Mouse (Mus musculus) testis, postnatal 14 days (tissue): ENCODE measurements around the gene Ap1s3.

Source experiments
- DNase-seq: peaks from one replicate; pipeline ENCODE4 v3.0.0; 2021; ENCODE audit warnings: low spot score

Gene Ap1s3

DNA sequence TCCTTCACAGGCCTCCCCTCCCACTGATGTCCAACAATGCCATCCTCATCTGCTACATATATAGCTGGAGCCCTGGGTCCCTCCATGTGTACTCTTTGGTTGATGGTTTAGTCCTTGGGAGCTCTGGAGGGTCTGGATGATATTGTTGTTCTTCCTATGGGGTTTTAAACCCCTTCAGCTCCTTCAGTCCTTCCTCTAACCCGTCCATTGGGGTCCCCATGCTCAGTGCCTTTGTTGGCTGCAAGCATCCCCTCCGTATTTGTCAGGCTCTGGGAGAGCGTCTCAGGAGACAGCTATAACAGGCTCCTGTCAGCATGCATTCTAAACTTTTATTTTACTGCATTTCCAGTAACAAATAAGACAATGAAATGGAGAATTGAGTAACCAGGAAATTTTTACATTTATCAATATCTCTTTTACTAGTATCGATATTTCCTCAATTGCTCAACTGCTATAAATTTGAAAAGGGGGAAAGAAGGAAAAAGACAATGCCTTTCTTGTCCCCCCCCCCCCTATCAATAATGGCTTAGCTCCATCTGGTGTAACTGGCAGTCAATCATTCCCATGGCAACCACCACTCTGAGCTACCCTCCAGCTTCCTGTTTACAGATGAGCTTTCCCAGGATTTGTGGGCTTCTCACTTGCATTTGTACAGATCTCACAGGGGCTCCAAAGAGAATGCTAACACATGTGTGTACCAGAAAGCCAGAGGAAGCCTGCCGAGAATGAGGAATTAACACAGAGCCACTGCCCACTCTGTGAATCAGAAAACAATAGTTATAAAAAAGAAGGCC is 73.2 kb downstream of the Ap1s3 start:
- no peak for DNase-seq

DNA sequence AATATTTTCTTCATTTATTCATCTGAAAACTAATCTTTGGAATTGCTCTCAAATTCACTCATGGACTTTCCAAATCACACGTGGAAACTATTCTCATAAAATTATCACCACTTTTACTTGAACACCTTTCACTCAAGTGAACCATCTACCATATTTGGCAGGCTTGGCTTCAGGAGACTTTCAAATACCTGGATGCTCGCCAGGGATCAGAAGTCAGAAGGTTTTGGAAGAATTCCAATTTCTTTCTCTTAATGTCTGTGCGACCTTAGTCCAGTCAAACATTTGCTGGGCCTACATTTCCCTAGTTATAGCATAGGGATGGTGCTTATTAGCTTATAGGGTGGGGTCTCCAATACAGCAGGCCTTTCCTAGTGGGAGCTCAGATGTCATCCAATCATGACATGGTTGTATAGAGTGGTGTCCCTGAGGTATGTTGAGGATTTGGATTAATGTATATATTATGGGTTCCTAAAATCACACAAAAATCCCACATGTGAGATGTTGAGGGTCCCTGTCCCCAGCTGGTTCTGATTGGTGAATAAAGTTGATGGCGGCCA is 79.0 kb downstream of the Ap1s3 start:
- no peak for DNase-seq

DNA sequence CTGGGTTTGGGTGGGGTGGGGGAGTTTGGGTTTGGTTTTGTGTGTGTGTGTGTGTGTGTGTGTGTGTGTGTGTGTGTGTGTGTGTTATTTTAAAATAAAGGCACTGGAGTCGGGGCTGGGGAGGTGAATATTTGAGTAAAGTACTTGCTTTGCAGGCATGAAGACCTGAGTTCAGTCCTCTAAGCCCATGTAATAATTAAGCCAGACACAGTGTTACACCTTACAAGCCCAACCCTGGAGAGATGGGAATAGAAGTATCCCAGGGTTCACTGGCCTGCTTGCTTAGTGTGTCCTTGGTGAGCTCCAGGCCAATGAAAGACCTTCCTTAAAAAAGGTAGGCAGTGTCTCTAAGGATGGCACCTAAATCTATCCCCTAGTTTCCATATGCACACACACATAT is 80.7 kb downstream of the Ap1s3 start:
- DNase-seq, result no peak

DNA sequence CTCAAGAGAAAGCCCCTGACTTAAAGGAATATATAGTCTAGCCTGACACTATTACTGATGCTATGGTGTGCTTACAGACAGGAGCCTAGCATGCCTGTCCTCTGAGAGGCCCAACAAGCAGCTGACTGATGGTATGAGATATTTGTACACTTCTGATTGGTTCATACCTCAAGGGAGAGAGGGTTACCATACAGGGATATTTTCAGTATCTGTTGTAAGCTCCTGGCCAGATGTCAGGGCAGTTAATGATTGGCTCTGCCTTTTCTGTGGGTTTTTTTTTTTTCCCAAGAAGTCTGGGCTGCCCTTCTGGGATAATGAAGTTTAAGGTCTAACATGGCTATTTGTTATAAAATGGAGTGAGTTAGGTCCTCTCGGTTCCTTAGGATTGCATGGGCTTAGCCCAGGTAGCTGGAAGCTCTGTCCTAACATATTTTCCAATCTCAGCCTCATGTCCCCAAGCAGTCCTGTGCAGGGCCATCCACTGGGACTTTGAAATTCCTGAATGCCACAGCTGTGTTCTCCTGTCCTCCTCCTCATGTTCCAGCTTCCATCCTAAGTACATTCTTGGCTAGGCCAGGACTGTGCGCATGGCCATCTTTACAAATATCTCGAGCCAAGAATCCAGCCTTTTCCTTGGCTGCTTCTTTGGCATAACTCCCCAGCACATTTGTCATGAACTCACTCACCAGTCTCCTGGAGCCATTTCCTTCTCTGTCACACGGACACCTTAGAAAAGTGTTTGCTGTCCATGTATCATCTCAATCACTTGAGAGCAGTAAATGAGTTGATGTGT is 81.6 kb downstream of the Ap1s3 start:
- no peak for DNase-seq

DNA sequence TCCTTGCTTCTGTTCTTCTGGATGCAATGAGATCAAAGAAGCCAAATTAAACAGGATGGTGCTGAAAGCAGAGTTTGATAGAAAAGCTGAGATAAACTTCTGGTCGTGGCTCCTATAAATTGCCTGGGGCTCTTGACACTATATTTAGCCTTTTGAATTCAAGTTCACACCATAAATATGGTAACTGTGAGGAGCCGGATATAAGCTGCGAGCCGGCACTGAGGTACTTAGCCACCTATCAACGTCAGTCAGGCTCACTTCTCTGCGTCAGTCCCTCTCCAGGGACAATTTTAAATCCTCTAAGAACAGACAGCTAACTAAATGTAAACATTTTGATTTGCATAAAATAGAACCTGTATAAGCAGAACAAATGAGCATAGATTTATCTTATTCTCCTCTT is 82.3 kb downstream of the Ap1s3 start:
- DNase-seq, result no peak

DNA sequence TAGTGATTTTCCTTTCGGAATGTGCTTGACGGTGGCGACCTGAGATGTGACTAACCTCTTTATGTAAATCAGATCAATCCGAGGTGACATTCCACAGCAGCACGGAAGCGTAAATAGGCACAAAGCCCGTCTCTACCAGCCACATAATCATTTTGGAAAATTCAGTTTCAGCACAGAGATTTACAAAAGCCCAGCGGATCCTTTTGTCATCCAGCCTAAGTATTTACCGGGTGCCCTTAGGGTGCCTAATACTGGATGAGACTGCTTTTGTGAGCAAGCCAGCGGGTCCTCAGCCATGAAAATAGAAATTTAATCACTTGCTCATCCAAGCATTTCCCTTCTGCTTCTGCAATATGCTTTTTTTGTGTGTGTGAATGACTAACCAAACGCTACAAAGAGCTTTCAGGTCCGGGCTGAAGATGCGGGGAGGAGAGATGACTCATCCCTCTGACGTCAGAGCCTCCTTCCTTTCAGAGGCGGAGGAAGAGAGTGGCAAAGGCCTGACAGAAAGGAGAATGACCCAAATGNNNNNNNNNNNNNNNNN is 90.6 kb downstream of the Ap1s3 start:
- peak; percentile 17 for DNase-seq

DNA sequence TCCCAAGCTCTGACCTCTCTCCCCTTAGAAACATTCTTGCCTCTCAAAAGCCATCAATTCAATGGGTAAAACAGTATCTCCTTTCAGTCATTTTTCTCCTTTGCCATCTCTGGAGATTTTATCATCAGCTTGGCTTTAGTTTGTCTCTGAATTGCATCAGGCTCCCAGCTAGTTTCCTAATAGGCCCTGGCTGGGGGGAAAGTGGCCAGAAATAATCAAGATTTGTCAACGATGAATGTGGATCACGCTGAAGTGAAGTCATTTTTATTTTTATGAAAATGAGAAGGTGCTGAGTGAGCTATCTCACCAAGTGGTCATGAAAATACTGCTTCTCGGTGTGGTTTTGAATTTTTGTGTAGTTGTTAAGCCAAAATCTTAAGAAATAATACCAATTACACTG is 94.4 kb downstream of the Ap1s3 start:
- DNase-seq, result no peak

DNA sequence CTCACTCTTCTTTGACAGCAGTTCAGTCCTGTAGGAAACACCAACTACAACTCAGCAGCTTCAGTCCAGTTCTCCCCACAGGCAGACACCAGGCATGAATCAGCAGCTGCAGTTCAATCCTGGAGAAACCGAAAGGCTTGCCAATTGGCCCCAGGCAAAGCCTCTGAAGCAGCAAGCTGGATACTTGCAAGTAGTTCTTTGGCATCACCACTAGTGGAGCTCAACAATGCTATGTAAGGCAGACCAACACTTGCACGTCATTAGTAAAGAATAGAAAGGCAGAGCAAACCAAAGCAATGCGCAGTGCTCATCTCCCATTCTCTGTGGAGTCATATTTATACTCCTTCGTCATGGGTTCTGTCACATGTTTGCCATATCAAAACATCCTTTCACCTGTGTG is 99.9 kb downstream of the Ap1s3 start:
- no peak for DNase-seq

DNA sequence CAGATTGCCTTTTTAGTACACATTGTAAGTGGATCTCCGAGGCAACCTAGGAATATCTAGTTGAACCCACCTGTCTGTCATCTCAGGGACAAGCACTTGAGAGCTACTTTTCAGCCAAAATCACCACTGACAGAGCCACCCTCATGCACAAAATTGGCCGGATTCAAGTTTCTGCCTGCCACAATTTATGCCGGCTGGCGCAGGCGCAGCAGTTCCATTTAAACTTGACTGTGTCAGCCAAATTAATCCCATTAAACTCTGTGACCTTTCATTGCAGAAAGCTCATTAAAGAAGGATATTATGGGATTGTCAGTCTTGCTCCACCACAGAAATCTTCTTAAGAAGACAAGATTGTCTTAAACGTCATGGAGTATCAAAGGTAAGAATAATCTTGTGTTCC is 100.6 kb downstream of the Ap1s3 start:
- DNase-seq, result no peak

DNA sequence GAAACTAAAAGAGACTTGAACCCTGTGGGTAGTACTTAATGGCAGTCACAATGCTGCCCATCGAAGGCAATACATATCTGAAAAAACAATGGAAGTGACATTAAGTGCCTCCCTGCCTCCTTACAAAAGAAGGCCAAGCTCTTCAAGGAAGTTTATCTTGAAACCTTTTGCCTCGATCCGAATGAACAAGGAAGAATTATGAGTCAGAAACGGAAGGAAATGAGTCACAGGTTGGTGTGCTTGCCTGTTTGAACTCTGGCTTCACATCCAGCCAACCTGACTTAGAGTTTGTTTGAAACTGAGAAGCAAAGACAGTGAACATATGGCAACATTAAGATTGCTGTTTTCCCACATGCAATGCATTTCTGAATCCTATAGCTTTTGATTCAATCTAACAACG is 110.6 kb downstream of the Ap1s3 start:
- DNase-seq, result no peak
